Mouse (Mus musculus): ENCODE results near the gene Steap2. TPM values are rescaled to one million over a fixed set of nuclear protein-coding genes. Genes with fewer than 3 reads are reported as not detected.
A peak's percentile ranks its signal among the peaks of the same experiment; 100 is the strongest.

The Steap2 gene
- polyA plus RNA-seq (2011; ENCODE audit: insufficient read depth, insufficient read length, low read depth, missing spikeins): 33.2 and 33.7 TPM in 2 replicates

- peak within 1 kb of the TSS; percentile 58 for H3K27ac ChIP-seq (ENCODE audit: insufficient read depth, low read length)
- TF ChIP-seq EP300 (IDR thresholded peaks at IDR 0.05; ENCODE audit: insufficient read depth, low read depth, low read length) (0 out of 2 replicates have a peak, but pooled peaks have one; percentile 9), POLR2A (IDR thresholded peaks at IDR 0.05; ENCODE audit: insufficient read depth, low read length) (no peak)
- peak within 1 kb of the TSS; percentile 94 for H3K9ac ChIP-seq (ENCODE audit: low read depth, poor library complexity, severe bottlenecking)
- H3K27me3 ChIP-seq (ENCODE audit: control insufficient read depth, insufficient read depth, low read length, poor library complexity, severe bottlenecking): no peaks in the 10 kb centered on the region
- H3K36me3 ChIP-seq (ENCODE audit: control insufficient read depth, insufficient read depth, low read length, poor library complexity, severe bottlenecking): no peaks in the 10 kb centered on the region
- peak within 1 kb of the TSS; percentile 80 for H3K4me3 ChIP-seq (ENCODE audit: low read depth, low read length)
- H3K4me1 ChIP-seq (ENCODE audit: control insufficient read depth, insufficient read depth, low read length): peaks cover 5% of the 10 kb centered on the region
- peaks cover 4% of the 10 kb centered on the region; the same call in 1 of the 2 replicates for H3K9me3 ChIP-seq (replicated peaks; ENCODE audit: control insufficient read depth, insufficient read depth, low read length, poor library complexity, severe bottlenecking)
Measured at GRCm38 (mm10) chr5:5693956-5694653, at the start of gene Steap2. Gene Steap2, minus strand, starts transcription at chr5:5694578.

- no peak overlapping the region for H3K4me3 ChIP-seq (ENCODE audit: low read depth, low read length)
- no peaks in the 10 kb centered on the region for H3K9me3 ChIP-seq (replicated peaks; ENCODE audit: control insufficient read depth, insufficient read depth, low read length, poor library complexity, severe bottlenecking)
- TF ChIP-seq CTCF (IDR thresholded peaks at IDR 0.05; ENCODE audit: low read depth, low read length) (no peak), POLR2A (IDR thresholded peaks at IDR 0.05; ENCODE audit: insufficient read depth, low read length) (no peak), EP300 (IDR thresholded peaks at IDR 0.05; ENCODE audit: insufficient read depth, low read depth, low read length) (no peak)
- no peaks in the 10 kb centered on the region for H3K27me3 ChIP-seq (ENCODE audit: control insufficient read depth, insufficient read depth, low read length, poor library complexity, severe bottlenecking)
- no peak overlapping the region for H3K27ac ChIP-seq (ENCODE audit: insufficient read depth, low read length)
- H3K4me1 ChIP-seq (ENCODE audit: control insufficient read depth, insufficient read depth, low read length): no peaks in the 10 kb centered on the region
- no peak overlapping the region for H3K9ac ChIP-seq (ENCODE audit: low read depth, poor library complexity, severe bottlenecking)
- peaks cover 4% of the 10 kb centered on the region; the same call in 1 of the 2 replicates for H3K36me3 ChIP-seq (ENCODE audit: control insufficient read depth, insufficient read depth, low read length, poor library complexity, severe bottlenecking)
Measured at GRCm38 (mm10) chr5:5734445-5734844, 40.1 kb upstream of the Steap2 start.

- H3K9me3 ChIP-seq (replicated peaks; ENCODE audit: control insufficient read depth, insufficient read depth, low read length, poor library complexity, severe bottlenecking): no peaks in the 10 kb centered on the region
Measured at GRCm38 (mm10) chr5:5732858-5733257, 38.5 kb upstream of the Steap2 start.

GRCm38 (mm10) chr5:5732208-5732607 lies 37.8 kb upstream of the Steap2 start:
- no peaks in the 10 kb centered on the region for H3K36me3 ChIP-seq (ENCODE audit: control insufficient read depth, insufficient read depth, low read length, poor library complexity, severe bottlenecking)
- no peaks in the 10 kb centered on the region for H3K27me3 ChIP-seq (ENCODE audit: control insufficient read depth, insufficient read depth, low read length, poor library complexity, severe bottlenecking)
- no peak overlapping the region for H3K4me3 ChIP-seq (ENCODE audit: low read depth, low read length)
- TF ChIP-seq EP300 (IDR thresholded peaks at IDR 0.05; ENCODE audit: insufficient read depth, low read depth, low read length) (no peak), POLR2A (IDR thresholded peaks at IDR 0.05; ENCODE audit: insufficient read depth, low read length) (no peak), CTCF (IDR thresholded peaks at IDR 0.05; ENCODE audit: low read depth, low read length) (no peak)
- H3K9ac ChIP-seq (ENCODE audit: low read depth, poor library complexity, severe bottlenecking): no peak overlapping the region
- no peaks in the 10 kb centered on the region for H3K4me1 ChIP-seq (ENCODE audit: control insufficient read depth, insufficient read depth, low read length)
- H3K27ac ChIP-seq (ENCODE audit: insufficient read depth, low read length): no peak overlapping the region
- no peaks in the 10 kb centered on the region for H3K9me3 ChIP-seq (replicated peaks; ENCODE audit: control insufficient read depth, insufficient read depth, low read length, poor library complexity, severe bottlenecking)

More at GRCm38 (mm10) chr5:5732858-5733257, 38.5 kb upstream of the Steap2 start:
- Histone ChIP-seq H3K4me3 (ENCODE audit: low read depth, low read length) (no peak overlapping the region), H3K36me3 (ENCODE audit: control insufficient read depth, insufficient read depth, low read length, poor library complexity, severe bottlenecking) (no peaks in the 10 kb centered on the region), H3K9ac (ENCODE audit: low read depth, poor library complexity, severe bottlenecking) (no peak overlapping the region), H3K27ac (ENCODE audit: insufficient read depth, low read length) (no peak overlapping the region), H3K27me3 (ENCODE audit: control insufficient read depth, insufficient read depth, low read length, poor library complexity, severe bottlenecking) (no peaks in the 10 kb centered on the region), H3K4me1 (ENCODE audit: control insufficient read depth, insufficient read depth, low read length) (no peaks in the 10 kb centered on the region)
- no peak for TF ChIP-seq POLR2A (IDR thresholded peaks at IDR 0.05; ENCODE audit: insufficient read depth, low read length)
- no peak for TF ChIP-seq EP300 (IDR thresholded peaks at IDR 0.05; ENCODE audit: insufficient read depth, low read depth, low read length)
- no peak for TF ChIP-seq CTCF (IDR thresholded peaks at IDR 0.05; ENCODE audit: low read depth, low read length)

- Histone ChIP-seq H3K27ac (ENCODE audit: insufficient read depth, low read length) (no peak overlapping the region), H3K9ac (ENCODE audit: low read depth, poor library complexity, severe bottlenecking) (no peak overlapping the region), H3K4me3 (ENCODE audit: low read depth, low read length) (no peak overlapping the region), H3K36me3 (ENCODE audit: control insufficient read depth, insufficient read depth, low read length, poor library complexity, severe bottlenecking) (no peaks in the 10 kb centered on the region), H3K4me1 (ENCODE audit: control insufficient read depth, insufficient read depth, low read length) (no peaks in the 10 kb centered on the region), H3K27me3 (ENCODE audit: control insufficient read depth, insufficient read depth, low read length, poor library complexity, severe bottlenecking) (no peaks in the 10 kb centered on the region), H3K9me3 (replicated peaks; ENCODE audit: control insufficient read depth, insufficient read depth, low read length, poor library complexity, severe bottlenecking) (no peaks in the 10 kb centered on the region)
- TF ChIP-seq CTCF (IDR thresholded peaks at IDR 0.05; ENCODE audit: low read depth, low read length) (no peak), EP300 (IDR thresholded peaks at IDR 0.05; ENCODE audit: insufficient read depth, low read depth, low read length) (no peak), POLR2A (IDR thresholded peaks at IDR 0.05; ENCODE audit: insufficient read depth, low read length) (no peak)
Measured at GRCm38 (mm10) chr5:5729904-5730303, 35.5 kb upstream of the Steap2 start.

- Histone ChIP-seq H3K36me3 (ENCODE audit: control insufficient read depth, insufficient read depth, low read length, poor library complexity, severe bottlenecking) (no peaks in the 10 kb centered on the region), H3K9me3 (replicated peaks; ENCODE audit: control insufficient read depth, insufficient read depth, low read length, poor library complexity, severe bottlenecking) (no peaks in the 10 kb centered on the region)
- TF ChIP-seq CTCF (IDR thresholded peaks at IDR 0.05; ENCODE audit: low read depth, low read length) (no peak), POLR2A (IDR thresholded peaks at IDR 0.05; ENCODE audit: insufficient read depth, low read length) (no peak), EP300 (IDR thresholded peaks at IDR 0.05; ENCODE audit: insufficient read depth, low read depth, low read length) (no peak)
Measured at GRCm38 (mm10) chr5:5722217-5722616, 27.8 kb upstream of the Steap2 start.

More at GRCm38 (mm10) chr5:5722217-5722616, 27.8 kb upstream of the Steap2 start:
- H3K4me1 ChIP-seq (ENCODE audit: control insufficient read depth, insufficient read depth, low read length): no peaks in the 10 kb centered on the region
- H3K9ac ChIP-seq (ENCODE audit: low read depth, poor library complexity, severe bottlenecking): no peak overlapping the region
- H3K27ac ChIP-seq (ENCODE audit: insufficient read depth, low read length): no peak overlapping the region
- no peak overlapping the region for H3K4me3 ChIP-seq (ENCODE audit: low read depth, low read length)
- no peaks in the 10 kb centered on the region for H3K27me3 ChIP-seq (ENCODE audit: control insufficient read depth, insufficient read depth, low read length, poor library complexity, severe bottlenecking)
